Mouse (Mus musculus) lung, embryonic 14.5 days (tissue): ENCODE measurements around the gene Zbtb48. TPM values are rescaled to one million over a fixed set of nuclear protein-coding genes. Genes with fewer than 3 reads are reported as not detected.
A peak's percentile ranks its signal among the peaks of the same experiment; 100 is the strongest.

Experiments used
- ATAC-seq: fragments of 200-750 bp; cut with Nextera tagmentation; 2 replicates; pipeline ENCODE4 v1.8.0; 2017; ENCODE audit warnings: mild to moderate bottlenecking, moderate TSS enrichment, moderate library complexity; ENCODE audit not compliant: insufficient read depth
- DNase-seq: peaks from one replicate; pipeline ENCODE4 v3.0.0-alpha.2; 2015
- H3K27ac ChIP-seq: fragments of 300-500 bp; sonication (generic); 2 replicates; pipeline ENCODE4 v1.5.1; 2014; ENCODE audit warnings: low read depth, mild to moderate bottlenecking, moderate library complexity
- H3K27me3 ChIP-seq: fragments of 300-500 bp; sonication (generic); 2 replicates; pipeline ENCODE4 v1.6.1; 2014; ENCODE audit warnings: low read length, control low read depth; ENCODE audit not compliant: insufficient read depth
- H3K36me3 ChIP-seq: fragments of 300-500 bp; sonication (generic); 2 replicates; pipeline ENCODE4 v1.6.1; 2014; ENCODE audit warnings: control low read depth; ENCODE audit not compliant: insufficient read depth
- H3K4me1 ChIP-seq: fragments of 300-500 bp; sonication (generic); 2 replicates; pipeline ENCODE4 v1.6.1; 2014; ENCODE audit warnings: antibody characterized with exemption, control low read depth; ENCODE audit not compliant: insufficient read depth
- H3K4me2 ChIP-seq: fragments of 300-500 bp; sonication (generic); 2 replicates; pipeline ENCODE4 v1.6.1; 2014; ENCODE audit warnings: mild to moderate bottlenecking
- H3K4me3 ChIP-seq: fragments of 300-500 bp; sonication (generic); 2 replicates; pipeline ENCODE4 v1.5.1; 2014; ENCODE audit warnings: low read depth, low read length
- H3K9ac ChIP-seq: fragments of 300-500 bp; sonication (generic); 2 replicates; pipeline ENCODE4 v1.6.1; 2014
- H3K9me3 ChIP-seq: fragments of 300-500 bp; sonication (generic); 2 replicates; pipeline ENCODE4 v1.6.1; 2016; ENCODE audit warnings: low read depth, low read length, control low read depth
- CTCF ChIP-seq: IDR thresholded peaks from 2 replicates; pipeline ENCODE4 v1.5.1; 2016; ENCODE audit warnings: antibody characterized with exemption, low read depth
- WGBS: fragments of 180-500 bp; shearing (Covaris S2); extraction: QIAGEN DNeasy Blood & Tissue Kit; methylation state at CpG from one replicate; pipeline ENCODE4 v1.1.7; 2014; 5-methylcytosine and 5-hydroxymethylcytosine counted together
- polyA plus RNA-seq: library from polyadenylated mRNA; unstranded; fragments of >200 nt; fragmentation: Nextera tagmentation; extraction: Ambion mirVana; gene quantifications from 2 replicates; pipeline ENCODE4 v1.2.1, GENCODE M21; 2014

The Zbtb48 gene
- polyA plus RNA-seq, 1 experiment from 2014 or later: 22.7 TPM

DNA sequence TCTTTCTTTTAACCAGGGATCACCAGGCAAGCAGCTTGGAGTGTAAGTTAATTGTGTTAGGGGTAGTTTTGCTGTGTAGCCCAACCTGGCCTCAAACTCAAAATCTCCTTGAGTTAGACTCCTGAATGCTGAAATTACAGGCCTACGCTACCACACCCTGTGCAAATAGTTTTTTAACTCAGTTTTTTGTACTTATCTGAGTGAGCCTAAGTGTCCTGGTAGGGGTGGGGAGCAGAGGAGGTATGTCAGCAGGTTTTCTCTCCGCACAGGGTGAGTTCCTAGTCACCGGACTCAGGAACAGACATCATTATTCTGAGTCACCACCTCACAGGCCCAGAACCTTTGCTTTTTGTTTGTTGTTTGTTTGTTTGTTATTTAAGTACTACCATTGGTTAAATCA lies 25.4 kb downstream of the Zbtb48 start:
- no peak overlapping the region for H3K4me3 ChIP-seq
- DNase-seq (no peak), ATAC-seq (no peak)
- 77% methylated on average over 3 of the region's 3 CpGs for WGBS
- H3K27ac ChIP-seq: no peak overlapping the region
- H3K27me3 ChIP-seq: no peaks in the 10 kb centered on the region
- no peak overlapping the region for H3K4me2 ChIP-seq
- H3K36me3 ChIP-seq: no peaks in the 10 kb centered on the region
- TF ChIP-seq CTCF: no peak
- H3K9ac ChIP-seq: no peak overlapping the region
- H3K4me1 ChIP-seq: peaks cover 2% of the 10 kb centered on the region
- no peaks in the 10 kb centered on the region for H3K9me3 ChIP-seq

DNA sequence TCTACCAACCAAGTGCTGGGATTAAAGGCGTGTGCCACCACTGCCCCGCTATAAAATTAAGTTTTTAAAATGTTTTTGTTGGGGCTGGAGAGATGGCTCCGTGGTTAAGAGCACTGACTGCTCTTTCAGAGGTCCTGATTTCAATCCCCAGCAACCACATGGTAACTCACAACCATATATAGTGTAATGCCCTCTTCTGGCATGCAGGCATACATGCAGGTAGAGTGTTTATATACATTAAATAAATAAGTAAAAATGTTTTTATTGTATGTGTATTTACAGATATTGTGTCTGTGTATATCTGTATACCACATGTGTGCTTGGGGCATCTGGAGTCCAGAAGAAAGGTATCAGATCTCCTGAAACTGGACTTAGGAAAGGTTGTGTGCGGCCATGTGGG lies 26.1 kb downstream of the Zbtb48 start:
- ATAC-seq: no peak
- no peak overlapping the region for H3K27ac ChIP-seq

DNA sequence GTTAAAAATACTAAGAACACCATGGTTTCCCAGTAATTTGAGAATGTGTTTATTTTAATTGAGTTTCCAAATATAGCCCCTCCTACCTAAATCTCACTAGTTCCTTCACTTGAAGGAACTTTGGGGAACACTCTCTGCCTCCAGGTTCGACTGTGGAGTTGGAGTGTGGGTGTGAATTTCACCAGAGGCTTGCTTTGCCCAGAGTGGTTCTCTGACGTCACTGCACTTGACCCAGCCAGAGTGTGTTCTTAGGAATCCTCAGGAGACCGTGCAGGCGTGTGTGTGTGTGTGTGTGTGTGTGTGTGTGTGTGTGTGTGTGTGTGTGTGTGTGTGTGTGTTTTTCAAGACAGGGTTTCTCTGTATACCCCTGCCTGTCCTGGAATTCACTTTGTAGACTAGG lies 26.6 kb downstream of the Zbtb48 start:
- ATAC-seq (no peak), DNase-seq (peak; percentile 69)
- no peaks in the 10 kb centered on the region for H3K27me3 ChIP-seq
- no peaks in the 10 kb centered on the region for H3K9me3 ChIP-seq
- TF ChIP-seq CTCF: no peak
- no peaks in the 10 kb centered on the region for H3K36me3 ChIP-seq
- H3K4me3 ChIP-seq: no peak overlapping the region
- H3K27ac ChIP-seq: no peak overlapping the region
- WGBS: 17% methylated on average over 4 of the region's 4 CpGs
- no peak overlapping the region for H3K9ac ChIP-seq
- no peaks in the 10 kb centered on the region for H3K4me1 ChIP-seq
- H3K4me2 ChIP-seq: no peak overlapping the region

More for the DNA sequence above, 26.1 kb downstream of the Zbtb48 start:
- Histone ChIP-seq H3K4me1 (no peaks in the 10 kb centered on the region), H3K36me3 (no peaks in the 10 kb centered on the region), H3K27me3 (no peaks in the 10 kb centered on the region), H3K4me3 (no peak overlapping the region), H3K9me3 (no peaks in the 10 kb centered on the region), H3K9ac (no peak overlapping the region), H3K4me2 (no peak overlapping the region)
- TF ChIP-seq CTCF: peak; percentile 13; the same call in 1 of the 2 replicates
- no peak for DNase-seq
- 61% methylated on average over 4 of the region's 4 CpGs for WGBS

DNA sequence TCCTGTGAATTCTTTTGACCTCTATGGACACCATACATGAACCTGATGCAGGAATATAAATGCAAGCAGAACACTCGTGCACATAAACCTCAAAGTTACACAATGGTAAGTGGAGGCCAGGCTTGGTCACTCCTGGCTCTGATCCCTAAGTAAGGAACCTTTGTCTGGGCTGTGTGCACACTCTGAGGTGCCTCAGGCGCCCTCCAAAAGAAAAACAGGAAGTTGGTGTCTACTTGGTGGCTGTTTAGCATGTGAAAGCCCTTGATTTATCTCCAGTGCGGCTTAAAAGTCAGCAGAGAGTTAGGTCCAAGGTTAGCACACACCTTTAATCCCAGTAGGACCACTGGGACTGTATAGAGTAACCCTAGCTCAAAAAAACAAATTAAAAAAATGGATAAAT lies 28.0 kb downstream of the Zbtb48 start:
- Histone ChIP-seq H3K4me3 (no peak overlapping the region), H3K9ac (no peak overlapping the region), H3K4me1 (no peaks in the 10 kb centered on the region), H3K36me3 (no peaks in the 10 kb centered on the region), H3K27me3 (no peaks in the 10 kb centered on the region), H3K27ac (no peak overlapping the region), H3K4me2 (no peak overlapping the region), H3K9me3 (no peaks in the 10 kb centered on the region)
- TF ChIP-seq CTCF: no peak
- 56% methylated on average over 3 of the region's 3 CpGs for WGBS
- ATAC-seq (no peak), DNase-seq (no peak)

DNA sequence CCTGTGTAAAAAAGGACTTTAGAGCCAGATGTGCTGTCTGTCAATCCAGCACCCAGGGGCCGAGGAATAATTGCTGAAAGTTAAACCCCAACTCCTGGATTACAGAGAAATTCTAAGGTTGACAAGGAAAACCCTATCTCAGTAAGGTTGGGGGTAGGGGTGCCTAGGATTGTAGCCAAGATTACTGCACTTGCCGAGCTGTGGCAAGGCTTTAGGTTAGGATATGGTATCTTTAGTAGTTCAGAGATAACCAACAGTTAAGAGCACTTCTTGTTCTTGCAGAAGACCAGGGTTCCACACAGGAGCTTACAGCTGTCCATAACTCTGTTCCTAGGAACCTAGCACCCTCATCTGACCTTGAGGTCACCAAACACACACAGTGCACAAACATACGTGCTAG lies 29.8 kb downstream of the Zbtb48 start:
- H3K9ac ChIP-seq: no peak overlapping the region
- H3K27ac ChIP-seq: no peak overlapping the region
- ATAC-seq (no peak), DNase-seq (no peak)
- H3K36me3 ChIP-seq: peaks cover 9% of the 10 kb centered on the region; the same call in 1 of the 2 replicates
- no peak for TF ChIP-seq CTCF
- H3K27me3 ChIP-seq: no peaks in the 10 kb centered on the region
- no peaks in the 10 kb centered on the region for H3K9me3 ChIP-seq
- 64% methylated on average over 3 of the region's 3 CpGs for WGBS
- H3K4me3 ChIP-seq: peak overlapping the region; percentile 99; the same call in 1 of the 2 replicates
- H3K4me2 ChIP-seq: peak overlapping the region; percentile 74
- 0 out of 2 replicates have a peak, but pooled peaks cover 4% of the 10 kb centered on the region for H3K4me1 ChIP-seq

DNA sequence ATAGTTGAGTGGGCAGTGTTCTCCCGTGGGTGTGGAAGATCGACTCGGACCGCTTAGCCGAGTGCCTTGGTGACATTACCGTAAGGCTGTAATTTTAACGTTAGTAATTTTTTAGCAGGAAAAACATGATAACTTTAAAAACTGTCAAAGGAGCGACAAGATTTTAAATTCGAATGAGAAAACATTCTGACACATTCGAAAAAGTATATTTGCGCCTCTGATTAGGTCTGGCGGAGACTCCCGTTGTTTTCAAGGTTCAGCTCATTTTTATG lies 30.6 kb downstream of the Zbtb48 start:
- TF ChIP-seq CTCF: no peak
- Histone ChIP-seq H3K9ac (peak overlapping the region; percentile 74), H3K27me3 (no peaks in the 10 kb centered on the region), H3K9me3 (no peaks in the 10 kb centered on the region), H3K4me2 (peak overlapping the region; percentile 74), H3K27ac (peak overlapping the region; percentile 78), H3K36me3 (peaks cover 17% of the 10 kb centered on the region), H3K4me1 (0 out of 2 replicates have a peak, but pooled peaks cover 4% of the 10 kb centered on the region), H3K4me3 (peak overlapping the region; percentile 99)
- DNase-seq (no peak), ATAC-seq (no peak; the same call in 1 of the 2 replicates)
- 2% methylated on average over 13 of the region's 13 CpGs for WGBS

DNA sequence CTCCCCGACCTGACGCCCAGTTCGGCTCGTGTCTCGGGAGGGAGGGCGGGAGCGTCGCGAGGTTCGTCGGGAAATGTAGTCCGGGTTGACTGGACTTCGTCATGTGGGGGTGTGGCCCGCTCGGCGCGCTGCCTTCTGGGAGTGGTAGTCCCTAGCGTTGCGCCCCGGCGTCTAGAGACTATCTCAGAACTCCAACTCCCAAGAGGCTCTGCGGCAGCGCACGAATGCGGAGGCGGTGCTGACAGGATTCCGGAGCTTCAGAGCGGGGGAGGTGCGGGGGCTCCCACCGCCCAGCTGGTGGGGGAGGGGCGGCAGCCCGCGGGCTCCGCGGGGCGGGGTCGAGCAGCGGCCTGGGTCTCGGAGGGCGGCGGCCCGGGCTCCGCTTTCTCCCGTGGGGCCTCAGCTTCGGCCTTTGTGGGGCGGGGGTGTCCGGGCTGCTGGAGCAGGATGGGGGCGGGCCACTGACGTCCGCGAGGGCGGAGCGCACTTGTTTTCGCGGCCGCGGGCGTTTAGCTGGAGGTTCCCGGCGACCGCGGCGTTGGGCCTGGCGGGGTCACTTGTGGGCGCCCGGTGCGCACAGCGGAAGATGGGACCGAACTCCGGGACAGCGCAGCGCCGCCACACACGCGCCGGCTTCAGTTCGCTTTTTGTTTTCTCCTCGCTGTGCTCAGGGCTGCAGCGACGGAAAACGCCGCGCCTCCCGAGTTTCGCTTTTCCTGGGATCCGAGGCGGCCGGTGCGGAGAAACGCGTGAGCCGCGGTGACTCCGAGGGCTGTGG lies 31.1 kb downstream of the Zbtb48 start, which contains the start of gene Phf13:
Gene Phf13 (minus strand): TSS at position 86 of the 778 bp plus-strand sequence.
- TF ChIP-seq CTCF: no peak
- peak within 1 kb of the TSS; percentile 91 for H3K4me2 ChIP-seq
- H3K4me1 ChIP-seq: 0 out of 2 replicates have a peak, but pooled peaks cover 4% of the 10 kb centered on the region
- DNase-seq: peak; percentile 100
- peaks cover 22% of the 10 kb centered on the region for H3K36me3 ChIP-seq
- H3K9me3 ChIP-seq: no peaks in the 10 kb centered on the region
- H3K4me3 ChIP-seq: peak within 1 kb of the TSS; percentile 99
- H3K27me3 ChIP-seq: no peaks in the 10 kb centered on the region
- ATAC-seq: peak; percentile 97
- under 1% methylated on average over 92 of the region's 94 CpGs for WGBS
- H3K27ac ChIP-seq: peak within 1 kb of the TSS; percentile 88
- H3K9ac ChIP-seq: peak within 1 kb of the TSS; percentile 88
